Mouse (Mus musculus) left cerebral cortex, postnatal 25 days (tissue): Measurements from ENCODE around the gene Sorcs1. TPM values are rescaled to one million over a fixed set of nuclear protein-coding genes. Genes with fewer than 3 reads are reported as not detected.

Source experiments
- DNase-seq, 2 experiments: peaks; one replicate each; pipeline ENCODE4 v3.0.0; 2022; ENCODE audit warnings: low spot score in 2 of 2, mixed read lengths in 1 of 2
- intact Hi-C: fragments of 180-260 bp; cut with DNase I; formaldehyde crosslinking; loops from one replicate; pipeline ENCODE4 v1.15.1; 2025
- total RNA-seq, 2 experiments: library from RNA; stranded (reverse); gene quantifications; 2 replicates each; pipeline ENCODE4 v1.2.3; 2021

Sorcs1 gene
- total RNA-seq, 2 experiments from 2014 or later: 40.0 to 44.5 TPM

DNA sequence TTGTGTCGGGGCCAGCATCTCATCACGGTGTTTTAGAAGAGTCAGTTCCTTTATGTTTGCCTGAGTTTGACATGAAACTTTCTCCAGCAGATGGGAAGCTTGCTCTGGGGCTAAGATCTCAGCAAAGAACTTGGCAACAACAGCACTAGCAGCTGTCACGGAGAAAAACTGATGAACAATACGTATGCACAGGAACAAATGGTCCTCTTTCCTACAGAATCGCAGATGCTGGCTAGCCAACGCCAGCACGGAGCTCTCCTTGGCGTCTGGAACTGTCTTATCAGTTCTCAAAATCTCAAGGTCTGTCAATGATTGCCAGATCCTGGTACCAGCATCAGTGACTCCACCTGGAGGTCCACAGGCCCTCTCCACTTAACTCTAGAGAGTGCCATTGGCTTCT is 350.6 kb downstream of the Sorcs1 start:
- DNase-seq: peak; percentile 10 to 52
- intact Hi-C loops: no loop called here

DNA sequence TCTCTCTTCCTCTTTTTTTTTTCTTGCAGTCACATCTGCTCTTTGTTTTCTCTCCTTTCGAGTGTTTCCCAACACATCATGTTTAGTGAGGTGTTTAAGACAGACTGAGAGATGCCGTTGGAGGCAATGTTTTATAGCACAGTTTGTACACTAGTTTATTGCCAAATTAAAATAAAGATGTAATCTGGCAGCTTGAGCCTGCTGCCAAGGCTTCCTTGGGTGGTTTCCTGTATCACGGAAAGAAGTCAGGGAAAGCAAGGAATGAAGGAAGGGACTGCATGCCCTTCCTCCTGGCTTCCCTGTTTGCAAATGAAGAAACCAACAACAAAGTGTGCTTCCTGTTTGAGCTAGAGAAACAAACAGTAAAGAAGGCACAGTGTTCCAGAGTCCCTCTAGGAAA is 352.3 kb downstream of the Sorcs1 start:
- intact Hi-C loops: no loop called here
- DNase-seq: no peak

DNA sequence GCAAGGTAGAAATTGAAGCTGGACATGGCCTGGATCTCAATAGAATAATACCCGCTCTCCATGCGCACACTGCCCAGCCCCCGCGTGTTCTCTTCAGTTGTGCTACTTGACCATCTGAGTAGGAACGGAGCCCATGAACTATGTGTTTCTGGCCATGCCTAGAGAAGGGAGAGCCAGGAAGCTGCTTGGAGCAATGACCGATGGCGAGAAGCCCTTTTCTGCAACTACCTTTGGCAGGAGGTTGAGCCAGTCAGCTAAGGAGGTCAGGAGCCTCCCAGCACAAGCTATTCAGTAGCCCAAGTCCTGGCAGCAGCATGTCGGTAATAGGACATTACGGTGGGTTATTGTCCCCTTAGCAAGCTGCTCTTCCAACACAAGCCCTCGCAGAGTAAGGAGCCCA is 352.8 kb downstream of the Sorcs1 start:
- intact Hi-C loops: no loop called here
- no peak for DNase-seq

DNA sequence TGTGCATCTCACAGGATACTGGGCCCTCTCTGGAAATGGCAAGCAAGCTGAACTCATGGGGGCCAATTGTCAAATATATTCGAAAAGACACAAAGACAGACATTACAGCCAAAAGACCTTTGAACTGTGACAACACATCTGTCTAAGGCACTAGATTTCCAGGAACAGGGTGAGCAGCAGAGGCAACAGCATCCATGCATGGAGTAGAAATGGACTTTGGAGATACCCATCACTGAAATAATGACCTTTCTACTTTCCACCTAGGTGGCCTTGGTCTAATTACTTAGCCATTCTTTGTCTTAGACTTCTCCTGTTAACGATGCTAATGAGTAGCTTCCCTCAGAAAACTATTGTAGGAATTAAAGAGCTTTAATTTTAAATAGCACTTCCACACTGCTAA is 371.4 kb downstream of the Sorcs1 start:
- DNase-seq: no peak
- intact Hi-C loops: no loop called here

DNA sequence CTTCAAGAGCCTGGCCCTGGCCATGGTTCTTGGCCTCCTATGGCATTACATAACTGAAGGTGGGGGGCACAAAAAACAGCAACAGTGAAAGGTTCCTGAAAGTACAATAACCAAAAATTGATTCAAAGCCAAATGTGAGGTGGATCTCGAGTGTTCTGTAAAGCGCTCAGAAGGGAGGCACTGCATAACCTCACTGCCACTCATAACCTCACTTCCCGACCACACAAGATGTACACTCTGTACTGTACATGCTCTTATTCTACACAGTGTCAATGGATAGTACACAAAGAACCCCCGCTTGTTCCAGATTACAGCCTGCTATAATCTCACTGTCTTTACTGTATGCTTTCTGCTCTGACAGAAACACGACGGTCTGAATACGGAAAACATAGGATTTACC is 384.2 kb downstream of the Sorcs1 start:
- intact Hi-C loops: no loop called here
- DNase-seq: no peak

DNA sequence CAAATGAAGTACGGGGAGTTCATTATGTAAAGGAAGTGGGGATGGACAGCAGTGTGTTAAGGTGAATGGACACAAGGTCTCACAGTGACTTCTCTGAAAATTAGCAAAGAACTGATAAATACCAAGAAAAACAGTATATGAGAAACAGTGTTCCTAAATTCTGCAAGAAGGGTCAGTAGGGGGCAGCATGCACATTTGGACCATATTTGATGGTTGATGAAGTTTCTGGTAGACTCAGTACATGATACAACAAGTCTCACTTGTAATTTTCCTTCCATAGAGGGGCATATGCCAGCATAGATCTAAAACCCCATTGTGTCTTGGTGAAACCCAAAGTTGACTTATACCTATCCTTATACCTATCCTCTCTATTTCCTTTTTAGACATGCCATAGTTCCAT is 414.0 kb downstream of the Sorcs1 start:
- intact Hi-C loops: loop anchor here (5.0 kb wide), 3 partner anchors 413 to 938 kb away; partner anchors contain the start of gene Sorcs1
- DNase-seq: peak; percentile 31 to 41

DNA sequence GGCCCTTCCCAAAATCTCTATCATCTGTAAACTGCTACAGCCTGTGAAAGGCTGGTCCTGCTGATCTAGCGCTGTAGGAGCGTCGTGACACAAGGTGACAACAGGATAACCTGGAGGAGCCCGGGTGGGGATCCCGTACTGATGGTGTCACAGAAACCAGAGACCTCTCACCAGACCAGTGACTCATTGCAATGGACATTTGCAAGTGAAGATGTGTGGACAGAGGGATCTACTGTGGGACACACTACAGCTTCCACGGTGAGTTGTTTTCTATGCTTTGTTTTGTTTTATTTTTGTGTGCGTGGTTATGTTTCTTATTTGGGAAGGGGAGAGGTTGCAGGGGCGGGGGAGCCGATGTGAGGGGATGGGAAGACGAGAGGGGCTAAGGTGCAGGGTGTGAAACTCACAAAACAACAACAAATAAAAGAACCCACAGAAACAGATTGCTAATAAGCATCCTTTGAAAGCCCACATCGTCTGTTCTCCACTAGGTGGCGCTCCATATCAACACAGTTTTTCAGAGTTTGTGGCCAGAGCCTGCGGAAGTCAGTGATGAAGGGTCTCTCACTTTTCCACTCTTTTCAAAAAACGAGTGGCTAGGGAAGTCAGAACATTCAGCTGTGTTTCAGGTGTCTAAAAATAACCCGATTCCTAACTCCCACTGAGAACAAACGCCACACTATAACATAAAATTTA is 419.6 kb downstream of the Sorcs1 start:
- DNase-seq: peak; percentile 59 to 64
- intact Hi-C loops: no loop called here

DNA sequence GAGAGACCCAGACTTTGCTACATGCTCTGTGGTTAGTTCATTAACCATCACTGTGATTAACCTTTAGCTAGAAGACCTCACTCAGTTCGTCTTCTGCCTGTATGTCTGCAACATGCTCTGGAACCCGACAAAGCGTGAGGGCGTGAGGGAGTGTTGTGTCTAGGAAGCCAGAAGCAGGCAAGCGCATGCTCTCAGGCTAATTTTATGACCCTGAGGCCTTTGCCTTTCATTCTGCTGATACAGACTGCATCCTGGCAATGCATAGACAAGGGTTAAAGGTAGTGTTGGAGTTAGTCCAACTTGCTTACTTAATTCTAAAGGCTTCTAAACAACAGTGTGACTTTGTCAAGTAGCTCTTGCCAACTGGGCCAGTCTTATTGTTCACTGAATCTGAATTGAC is 458.0 kb downstream of the Sorcs1 start:
- intact Hi-C loops: no loop called here
- DNase-seq: no peak

DNA sequence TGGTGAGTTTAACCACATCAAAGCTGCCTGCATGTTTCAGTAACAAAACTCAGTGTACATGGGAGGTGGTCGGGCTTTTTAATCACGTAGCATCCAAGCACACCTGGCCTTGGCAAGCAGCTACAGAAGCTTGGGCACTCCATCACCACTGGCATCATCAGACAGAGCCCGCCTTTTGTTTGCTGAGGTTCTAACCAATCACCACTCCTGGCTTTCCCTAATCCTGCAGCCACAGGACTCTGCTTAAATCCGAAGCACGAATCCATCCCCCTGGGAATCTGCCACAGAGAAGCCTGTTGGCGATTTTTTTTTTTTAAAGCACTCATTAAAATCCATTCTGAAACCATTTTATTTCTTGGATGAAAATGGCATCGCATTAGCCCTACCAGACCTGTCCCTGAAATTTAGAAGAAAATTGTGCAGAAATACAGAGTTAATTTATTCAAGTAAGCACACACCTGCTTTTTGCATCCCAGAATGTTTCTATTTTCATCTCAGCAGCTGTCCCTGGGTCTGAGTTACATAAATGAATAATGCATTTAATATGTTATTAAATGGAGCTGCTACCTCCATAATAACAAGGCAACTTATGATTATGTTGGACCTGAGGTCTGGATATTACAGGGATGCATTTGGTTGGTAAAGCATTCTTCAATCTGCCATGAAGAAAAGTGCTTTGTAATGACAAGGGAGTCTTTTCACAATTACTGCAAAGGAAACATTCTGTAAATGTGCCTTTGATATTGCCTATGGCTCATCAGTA is 463.8 kb downstream of the Sorcs1 start:
- intact Hi-C loops: no loop called here
- peak in 1 of 2 experiments; percentile 27 for DNase-seq

DNA sequence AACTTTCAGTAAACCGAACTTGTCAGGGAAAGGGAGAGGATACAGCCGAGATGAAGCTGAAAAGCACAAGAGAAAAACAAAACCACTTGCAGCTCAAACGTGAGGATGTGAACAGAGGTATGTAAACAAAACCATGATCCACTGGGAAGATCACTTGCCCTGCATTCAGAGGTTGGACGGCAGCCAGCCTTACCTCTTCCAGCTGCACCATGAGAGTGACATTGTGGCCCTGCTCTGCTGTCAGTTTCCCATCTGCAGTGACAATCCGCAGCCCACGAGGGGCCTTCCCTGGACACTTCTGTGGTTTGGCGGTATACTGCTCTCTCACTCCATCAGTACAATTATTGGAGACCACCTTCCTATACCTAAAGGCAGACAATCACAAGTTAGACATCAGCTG is 468.0 kb downstream of the Sorcs1 start:
- DNase-seq: no peak
- intact Hi-C loops: no loop called here

DNA sequence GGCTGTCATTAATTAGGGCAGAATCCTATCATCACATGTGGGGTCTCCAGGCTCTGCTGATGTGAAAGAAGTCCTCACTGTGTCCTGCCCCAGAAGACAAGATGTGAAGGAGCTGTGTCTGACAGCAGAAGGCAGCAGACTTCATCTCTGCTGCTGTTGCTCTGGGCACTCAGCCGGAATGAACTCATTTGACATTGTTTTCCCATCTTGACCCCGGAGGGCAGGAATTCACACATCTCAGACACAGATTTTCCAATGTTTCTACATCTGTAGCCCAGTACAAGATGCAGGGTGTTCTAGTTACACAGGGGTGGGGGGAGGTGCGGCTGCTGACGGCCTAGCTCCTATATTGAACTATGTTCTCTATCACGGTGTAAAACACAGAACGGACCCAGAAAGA is 474.1 kb downstream of the Sorcs1 start:
- DNase-seq: no peak
- intact Hi-C loops: no loop called here

DNA sequence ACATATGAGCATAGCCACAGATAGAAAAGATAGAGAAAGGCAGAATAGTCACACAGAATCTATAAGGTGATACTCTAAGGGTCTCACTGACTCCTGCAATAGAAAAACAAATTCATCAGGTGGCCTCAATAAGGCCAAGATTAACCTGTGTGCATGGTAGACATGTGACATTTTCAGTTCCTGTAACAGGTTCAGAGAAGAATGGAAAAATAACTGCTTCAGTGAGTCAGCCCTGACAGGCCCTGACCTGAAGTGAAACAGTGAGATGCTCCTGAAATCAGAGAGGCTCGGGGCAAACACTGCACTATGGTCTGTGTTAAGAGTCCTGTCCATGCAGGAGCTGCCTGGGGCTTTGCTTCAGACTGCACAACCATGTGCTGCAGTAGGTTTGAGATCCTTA is 481.9 kb downstream of the Sorcs1 start:
- DNase-seq: no peak
- intact Hi-C loops: no loop called here

DNA sequence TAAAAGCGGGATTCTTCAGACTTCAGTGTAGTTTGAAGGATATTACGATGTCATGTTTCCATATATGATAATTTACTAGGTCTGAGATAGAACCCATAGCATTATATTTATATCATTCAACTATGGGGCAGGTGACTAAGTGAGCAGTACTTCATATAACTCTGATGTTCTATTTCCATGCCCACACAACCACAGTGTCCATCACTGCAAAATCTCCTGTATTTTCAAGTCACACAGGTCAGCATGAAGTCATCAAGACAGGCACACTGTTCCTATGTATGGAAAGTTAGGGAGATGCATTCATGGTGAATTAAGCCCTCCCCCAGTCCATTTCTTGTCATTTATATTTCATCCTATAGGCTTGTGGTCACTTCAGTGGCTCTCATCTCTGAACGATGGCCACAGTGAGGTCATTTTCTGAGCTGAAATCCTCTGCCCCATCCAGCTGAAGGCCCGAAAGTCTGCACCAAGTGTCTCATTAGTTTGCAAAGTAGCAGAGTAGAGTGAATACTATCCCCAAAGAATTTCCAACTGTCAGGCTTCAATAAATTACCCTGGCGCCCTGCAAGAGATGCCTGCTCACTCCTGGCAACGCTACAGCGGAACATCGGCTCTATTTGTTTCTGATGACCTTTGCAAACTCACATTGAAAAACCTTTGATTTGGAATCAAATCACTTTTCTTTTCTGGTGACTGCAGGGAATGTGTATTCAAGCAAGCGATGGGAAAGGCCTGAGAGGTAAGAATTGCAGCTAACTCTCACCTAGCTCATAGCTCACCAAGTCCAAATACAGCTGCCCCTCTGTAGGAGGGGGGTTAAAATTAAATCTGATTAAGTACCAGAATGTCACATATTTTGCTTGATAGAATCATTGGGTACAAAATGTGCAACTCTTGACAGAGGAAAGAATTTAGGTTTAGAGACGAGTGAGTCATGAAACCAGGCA is 492.4 kb downstream of the Sorcs1 start:
- intact Hi-C loops: loop anchor here (5.0 kb wide), 1 partner anchor 1016 kb away; no protein-coding TSS in a partner anchor
- DNase-seq: no peak

DNA sequence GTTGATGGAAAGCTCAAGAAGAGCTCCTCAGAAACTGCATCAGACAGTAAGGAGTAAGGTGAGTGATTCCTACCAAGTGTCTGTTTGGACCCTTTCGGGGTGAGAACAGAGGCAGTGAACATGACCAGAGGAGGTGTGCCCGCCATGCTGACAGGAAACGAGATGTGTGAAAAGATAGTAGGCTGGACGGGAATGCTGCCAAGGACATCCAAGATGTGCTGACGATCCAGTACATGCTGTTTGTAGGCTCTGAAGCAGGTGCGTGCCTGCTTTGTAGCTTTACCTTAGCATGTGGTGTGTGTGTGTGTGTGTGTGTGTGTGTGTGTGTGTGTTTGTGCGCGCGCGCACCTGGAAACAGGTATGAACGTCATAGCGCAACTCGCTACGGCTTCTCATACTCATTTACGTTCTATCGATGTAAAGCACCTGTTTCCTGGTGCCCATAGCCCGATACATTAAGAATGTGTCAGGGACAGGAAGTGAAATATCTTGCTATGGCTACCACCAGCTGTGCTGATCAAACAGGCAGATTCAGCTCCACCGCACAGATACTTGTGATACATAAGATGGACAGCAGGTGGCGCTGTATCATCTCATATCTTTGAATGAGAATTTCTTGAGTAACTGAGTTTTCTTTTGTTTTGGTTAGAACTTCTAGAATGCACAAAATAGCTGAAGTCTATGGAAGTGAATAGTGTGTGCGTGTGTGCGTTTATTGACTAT is 493.4 kb downstream of the Sorcs1 start:
- intact Hi-C loops: loop anchor here (5.0 kb wide), 1 partner anchor 1017 kb away; no protein-coding TSS in a partner anchor

DNA sequence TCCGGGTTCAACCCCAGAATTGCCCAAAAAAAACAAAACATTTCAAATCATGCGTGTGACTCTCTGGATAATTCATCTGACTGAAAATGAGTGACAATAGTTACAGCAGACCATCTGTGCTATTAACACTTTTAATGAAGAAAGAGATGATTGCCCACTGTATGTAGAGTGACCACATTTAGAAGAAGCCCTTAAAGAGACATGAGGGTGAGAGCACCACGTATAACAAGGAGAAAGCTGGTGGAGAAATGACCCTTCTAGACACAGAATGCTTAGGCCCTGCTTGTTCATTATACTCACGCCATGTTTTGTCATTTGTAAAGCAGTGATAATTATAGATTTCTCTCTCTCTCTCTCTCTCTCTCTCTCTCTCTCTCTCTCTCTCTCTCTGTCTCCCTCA is 499.6 kb downstream of the Sorcs1 start:
- no peak for DNase-seq
- intact Hi-C loops: no loop called here

More for the DNA sequence above, 493.4 kb downstream of the Sorcs1 start:
- DNase-seq: peak; percentile 70 to 73

DNA sequence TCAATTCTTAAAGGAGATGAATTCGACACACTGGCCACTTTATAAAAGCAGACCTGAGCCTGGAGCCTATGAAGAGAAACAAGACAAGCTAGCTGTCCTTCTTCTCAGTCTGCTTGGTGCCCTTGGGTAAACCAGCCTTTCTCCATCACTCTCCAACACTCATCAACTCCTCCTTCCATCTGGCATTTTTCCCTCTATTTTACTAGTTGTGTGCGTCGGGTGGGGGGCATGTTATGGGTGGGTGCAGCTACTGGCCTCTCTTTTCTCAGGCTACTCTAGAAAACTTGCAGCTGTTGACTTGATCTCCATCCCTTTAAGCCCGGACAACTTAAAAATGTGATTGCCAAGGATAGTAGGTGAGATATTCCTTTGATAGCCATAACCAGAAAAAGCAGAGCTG is 500.3 kb downstream of the Sorcs1 start:
- DNase-seq: no peak
- intact Hi-C loops: no loop called here

DNA sequence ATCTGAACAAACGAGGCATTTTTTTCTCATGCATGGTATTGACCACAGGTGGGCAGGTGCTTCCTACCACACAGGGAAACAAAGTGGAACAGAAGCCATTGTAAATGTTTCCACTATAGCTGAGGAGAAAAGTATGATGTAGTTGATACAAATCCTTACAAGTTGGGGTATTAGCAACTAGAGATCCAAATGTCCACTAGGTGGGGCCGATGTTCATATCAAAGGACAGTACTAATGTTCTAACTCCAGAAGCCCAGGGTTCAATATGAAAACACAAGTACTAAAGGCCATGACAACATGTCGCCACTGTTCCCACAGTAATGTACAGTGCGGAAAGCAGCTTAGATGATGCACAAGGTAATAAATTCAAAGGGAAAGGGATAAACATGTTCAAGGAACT is 506.6 kb downstream of the Sorcs1 start:
- peak; percentile 16 to 40 for DNase-seq
- intact Hi-C loops: loop anchor here (5.0 kb wide), 1 partner anchor 1030 kb away; no protein-coding TSS in a partner anchor

DNA sequence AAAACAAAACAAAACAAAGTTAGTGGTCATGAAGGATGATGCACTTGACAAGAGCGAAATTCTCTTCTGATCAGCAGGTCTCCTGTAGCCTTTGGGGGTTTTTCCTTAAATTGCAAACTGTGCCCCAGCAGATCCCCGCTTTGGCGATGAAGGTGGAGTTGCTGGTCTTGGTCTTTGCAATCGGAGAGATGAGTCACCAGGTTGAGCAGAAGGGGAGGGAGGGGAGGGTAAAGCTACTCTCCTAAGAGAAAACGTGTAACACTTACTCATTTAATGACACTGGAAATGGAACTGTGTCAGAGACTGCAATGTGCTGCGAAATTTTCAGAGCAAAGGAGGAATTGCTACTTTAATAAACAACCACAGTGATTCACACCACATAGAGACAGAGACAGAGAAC is 527.3 kb downstream of the Sorcs1 start:
- intact Hi-C loops: no loop called here
- DNase-seq: peak in 1 of 2 experiments; percentile 6

DNA sequence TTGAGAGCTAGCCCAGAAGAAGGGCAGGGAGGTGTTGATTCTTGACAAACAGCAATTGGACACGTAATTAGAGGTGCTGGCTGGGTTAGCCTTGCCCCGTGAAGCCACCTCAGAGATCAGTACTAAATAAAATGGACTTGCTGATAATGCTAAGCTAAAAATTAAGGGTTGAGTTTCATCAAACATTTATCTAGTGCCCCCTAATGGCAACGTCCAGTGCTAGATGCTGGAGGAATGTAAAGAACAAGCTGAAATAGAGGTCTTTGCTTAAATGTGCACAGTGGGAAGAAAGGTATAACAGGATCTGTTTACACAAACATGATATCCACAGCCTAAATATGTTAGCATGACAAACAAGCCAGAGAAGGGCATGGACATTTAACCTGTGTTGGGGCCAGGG is 532.5 kb downstream of the Sorcs1 start:
- peak; percentile 12 to 14 for DNase-seq

More for the DNA sequence above, 532.5 kb downstream of the Sorcs1 start:
- intact Hi-C loops: loop anchor here (10.0 kb wide), 1 partner anchor 601 kb away; no protein-coding TSS in a partner anchor
